Mouse (Mus musculus) large intestine, adult 2 months (tissue): ENCODE results near the gene Grin2a. TPM values are rescaled to one million over a fixed set of nuclear protein-coding genes. Genes with fewer than 3 reads are reported as not detected.

ENCODE experiments used
- DNase-seq: peaks from one replicate; pipeline ENCODE4 v3.0.0-alpha.2; 2012; ENCODE audit warnings: low read depth, low spot score
- WGBS: fragments of 180-500 bp; shearing (Covaris S2); methylation state at CpG from one replicate; pipeline ENCODE4 v1.1.7; 2018; 5-methylcytosine and 5-hydroxymethylcytosine counted together
- polyA plus RNA-seq: library from polyadenylated mRNA; depleted of rRNA; stranded (reverse); fragments of >200 nt; gene quantifications from 2 replicates; pipeline ENCODE4 v1.2.3, GENCODE M21; 2012

The Grin2a gene
- polyA plus RNA-seq, 1 experiment, result 0.76 TPM

- WGBS, result 49% methylated on average over 2 of the region's 2 CpGs
- DNase-seq, result no peak
These were observed 14.7 kb downstream of the Grin2a start for GRCm38 (mm10) chr16:9980641-9981040.

GRCm38 (mm10) chr16:9978173-9978572, 17.2 kb downstream of the Grin2a start:
- DNase-seq, result no peak
- WGBS, result 71% methylated on average over 2 of the region's 2 CpGs

GRCm38 (mm10) chr16:9972705-9973104, 22.7 kb downstream of the Grin2a start:
- 72% methylated on average over 3 of the region's 3 CpGs for WGBS
- DNase-seq, result no peak

GRCm38 (mm10) chr16:9964469-9964868, 30.9 kb downstream of the Grin2a start:
- 65% methylated on average over 6 of the region's 6 CpGs for WGBS
- DNase-seq, result no peak

- DNase-seq, result no peak
These were observed 32.9 kb downstream of the Grin2a start for GRCm38 (mm10) chr16:9962482-9962881.

GRCm38 (mm10) chr16:9959340-9959739, 36.0 kb downstream of the Grin2a start:
- DNase-seq, result no peak
- WGBS, result 38% methylated on average over 1 of the region's 1 CpGs

More at GRCm38 (mm10) chr16:9962482-9962881, 32.9 kb downstream of the Grin2a start:
- WGBS, result 84% methylated on average over 1 of the region's 1 CpGs

GRCm38 (mm10) chr16:9954266-9954665, 41.1 kb downstream of the Grin2a start:
- WGBS, result 43% methylated on average over 5 of the region's 5 CpGs
- no peak for DNase-seq

- no peak for DNase-seq
- 83% methylated on average over 5 of the region's 5 CpGs for WGBS
These were observed 41.9 kb downstream of the Grin2a start for GRCm38 (mm10) chr16:9953396-9953831.

GRCm38 (mm10) chr16:9949250-9949649, 46.1 kb downstream of the Grin2a start:
- DNase-seq, result no peak
- WGBS, result 71% methylated on average over 3 of the region's 3 CpGs

GRCm38 (mm10) chr16:9947430-9947829, 47.9 kb downstream of the Grin2a start:
- DNase-seq, result no peak
- 76% methylated on average over 3 of the region's 3 CpGs for WGBS

GRCm38 (mm10) chr16:9944836-9945235, 50.5 kb downstream of the Grin2a start:
- WGBS, result 53% methylated on average over 5 of the region's 5 CpGs
- no peak for DNase-seq

GRCm38 (mm10) chr16:9941306-9941930, 53.9 kb downstream of the Grin2a start:
- DNase-seq, result no peak
- WGBS, result 34% methylated on average over 8 of the region's 8 CpGs

GRCm38 (mm10) chr16:9940716-9941115, 54.6 kb downstream of the Grin2a start:
- no peak for DNase-seq
- WGBS, result 87% methylated on average over 7 of the region's 7 CpGs

GRCm38 (mm10) chr16:9910672-9911071, 84.7 kb downstream of the Grin2a start:
- 80% methylated on average over 3 of the region's 3 CpGs for WGBS
- DNase-seq, result no peak

GRCm38 (mm10) chr16:9909225-9909624, 86.1 kb downstream of the Grin2a start:
- no peak for DNase-seq
- 68% methylated on average over 4 of the region's 4 CpGs for WGBS

GRCm38 (mm10) chr16:9904443-9904842, 90.9 kb downstream of the Grin2a start:
- 75% methylated on average over 6 of the region's 6 CpGs for WGBS
- no peak for DNase-seq

- no peak for DNase-seq
- 72% methylated on average over 5 of the region's 5 CpGs for WGBS
These were observed 92.5 kb downstream of the Grin2a start for GRCm38 (mm10) chr16:9902680-9903463.

- no peak for DNase-seq
- WGBS, result 23% methylated on average over 1 of the region's 1 CpGs
These were observed 93.9 kb downstream of the Grin2a start for GRCm38 (mm10) chr16:9901433-9901832.

- DNase-seq, result no peak
- 65% methylated on average over 3 of the region's 3 CpGs for WGBS
These were observed 94.4 kb downstream of the Grin2a start for GRCm38 (mm10) chr16:9900996-9901395.

GRCm38 (mm10) chr16:9900196-9900595, 95.2 kb downstream of the Grin2a start:
- WGBS, result 94% methylated on average over 1 of the region's 1 CpGs

GRCm38 (mm10) chr16:9899176-9899575, 96.2 kb downstream of the Grin2a start:
- WGBS, result 70% methylated on average over 2 of the region's 2 CpGs
- DNase-seq, result no peak

More at GRCm38 (mm10) chr16:9900196-9900595, 95.2 kb downstream of the Grin2a start:
- no peak for DNase-seq
